Mouse (Mus musculus): ENCODE results near the gene Gm49369.
A peak's percentile ranks its signal among the peaks of the same experiment; 100 is the strongest.
"Not testable (repeated sequence)": the region's sequence is repeated elsewhere in the genome, so short reads cannot be mapped to it uniquely, and the experiment has no call there.

Gm49369 gene

GRCm38 (mm10) chr7:142382567-142382966 is at the start of gene Gm49369:
TSS of gene Gm49369 (minus strand) at chr7:142382667.
- no peak for DNase-seq

GRCm38 (mm10) chr7:142431106-142431505 is 48.6 kb upstream of the Gm49369 start:
- peak; percentile 50 to 76 for DNase-seq

- peak; percentile 78 to 85 for DNase-seq
Observed at GRCm38 (mm10) chr7:142430160-142430678, 47.8 kb upstream of the Gm49369 start.

- peak; percentile 64 to 66 for DNase-seq
Observed at GRCm38 (mm10) chr7:142428213-142428612, 45.7 kb upstream of the Gm49369 start.

- DNase-seq, result no peak
Observed at GRCm38 (mm10) chr7:142425641-142426213, 43.3 kb upstream of the Gm49369 start.

GRCm38 (mm10) chr7:142421826-142422225 is 39.4 kb upstream of the Gm49369 start:
- DNase-seq, result no peak

- no peak for DNase-seq
Observed at GRCm38 (mm10) chr7:142419887-142420286, 37.4 kb upstream of the Gm49369 start.

- DNase-seq, result no peak
Observed at GRCm38 (mm10) chr7:142418679-142419078, 36.2 kb upstream of the Gm49369 start.

- DNase-seq, result no peak
Observed at GRCm38 (mm10) chr7:142418027-142418426, 35.6 kb upstream of the Gm49369 start.

- no peak for DNase-seq
Observed at GRCm38 (mm10) chr7:142416225-142416624, 33.8 kb upstream of the Gm49369 start.

GRCm38 (mm10) chr7:142415314-142415713 is 32.8 kb upstream of the Gm49369 start:
- no peak for DNase-seq

GRCm38 (mm10) chr7:142413285-142413684 is 30.8 kb upstream of the Gm49369 start:
- no peak for DNase-seq

- DNase-seq, result no peak
Observed at GRCm38 (mm10) chr7:142409603-142410002, 27.1 kb upstream of the Gm49369 start.

GRCm38 (mm10) chr7:142408686-142409085 is 26.2 kb upstream of the Gm49369 start:
- DNase-seq, result no peak

- no peak for DNase-seq
Observed at GRCm38 (mm10) chr7:142407935-142408334, 25.5 kb upstream of the Gm49369 start.

- not testable (repeated sequence) for DNase-seq
Observed at GRCm38 (mm10) chr7:142405134-142405533, 22.7 kb upstream of the Gm49369 start.

GRCm38 (mm10) chr7:142403591-142403990 is 21.1 kb upstream of the Gm49369 start:
- DNase-seq, result peak in 1 of 2 experiments; percentile 59

- DNase-seq, result no peak
Observed at GRCm38 (mm10) chr7:142400750-142401142, 18.3 kb upstream of the Gm49369 start.

GRCm38 (mm10) chr7:142400112-142400749 is 17.8 kb upstream of the Gm49369 start:
- no peak for DNase-seq

GRCm38 (mm10) chr7:142399250-142399649 is 16.8 kb upstream of the Gm49369 start:
- DNase-seq, result peak; percentile 43 to 44

- DNase-seq, result peak; percentile 42 to 56
Observed at GRCm38 (mm10) chr7:142398052-142398451, 15.6 kb upstream of the Gm49369 start.

GRCm38 (mm10) chr7:142396611-142397010 is 14.1 kb upstream of the Gm49369 start:
- no peak for DNase-seq

- no peak for DNase-seq
Observed at GRCm38 (mm10) chr7:142395472-142395871, 13.0 kb upstream of the Gm49369 start.
